Mouse (Mus musculus): Measurements from ENCODE around the gene Spi1.
"Not testable (repeated sequence)": the region's sequence is repeated elsewhere in the genome, so short reads cannot be mapped to it uniquely, and the experiment has no call there.

Gene Spi1

DNA sequence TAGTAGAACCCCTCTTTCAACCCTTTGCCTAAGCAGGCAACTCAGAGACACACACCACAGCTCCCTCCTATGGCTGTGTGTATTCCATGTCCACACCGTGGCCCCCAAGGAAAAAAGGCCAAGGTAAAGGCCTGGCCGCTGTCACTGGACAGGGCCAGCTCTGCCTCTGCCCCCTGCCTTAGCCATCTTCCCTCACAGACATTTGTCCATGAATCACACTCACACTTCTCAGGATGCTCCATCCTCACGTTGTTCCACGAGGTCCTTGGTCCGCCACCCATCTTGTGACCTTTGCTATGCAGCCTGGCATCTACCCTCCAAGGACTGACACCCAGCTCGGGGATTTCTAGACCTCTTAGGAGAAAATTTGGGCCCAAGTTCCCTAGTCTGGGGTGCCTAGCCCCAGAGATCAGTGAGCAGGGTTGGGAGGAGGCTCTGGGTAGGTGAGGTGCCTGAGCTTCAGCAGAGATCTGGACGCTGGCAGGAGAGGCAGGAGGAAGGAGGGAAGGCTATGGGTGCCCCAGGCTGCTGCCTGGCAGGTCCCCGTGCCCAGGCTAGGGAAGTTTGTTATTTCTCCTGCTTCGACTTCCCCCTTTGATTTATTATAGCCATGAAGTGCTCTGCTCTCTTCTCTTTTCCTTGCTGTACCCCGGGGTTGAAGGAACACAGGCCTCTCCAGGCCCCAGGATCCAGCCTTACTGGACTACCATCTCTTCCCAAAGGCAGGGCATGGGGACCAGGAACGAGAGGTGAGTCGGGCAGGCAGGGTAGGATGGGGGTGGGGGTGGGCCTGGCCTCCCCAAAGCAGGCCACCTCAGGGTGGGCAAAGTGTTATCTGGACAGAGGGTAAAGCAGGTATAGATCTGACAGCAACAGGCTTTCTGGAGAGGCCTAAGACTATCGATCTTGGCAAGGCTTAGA lies at the start of gene Spi1:
TSS of gene Spi1 (plus strand) at position 616 of the 921 bp plus-strand sequence.
- DNase-seq: no peak

DNA sequence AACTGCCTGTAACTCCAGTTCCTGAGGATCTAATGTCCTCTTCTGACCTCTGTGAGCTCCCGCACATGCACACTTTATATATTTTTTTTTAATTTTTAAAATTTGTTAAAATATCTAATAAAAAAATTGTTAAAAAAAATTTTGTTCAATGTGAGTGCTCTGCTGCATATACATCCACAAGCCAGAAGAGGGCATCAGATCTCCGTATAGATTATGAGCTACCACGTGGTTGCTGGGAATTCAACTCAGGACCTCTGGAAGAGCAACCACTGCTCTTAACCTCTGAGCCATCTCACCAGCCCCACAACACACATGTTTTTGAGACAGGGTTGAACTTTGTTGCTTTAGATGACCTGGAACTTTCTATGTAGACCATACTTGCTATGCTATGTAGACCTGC lies 49.2 kb upstream of the Spi1 start:
- no peak for DNase-seq

DNA sequence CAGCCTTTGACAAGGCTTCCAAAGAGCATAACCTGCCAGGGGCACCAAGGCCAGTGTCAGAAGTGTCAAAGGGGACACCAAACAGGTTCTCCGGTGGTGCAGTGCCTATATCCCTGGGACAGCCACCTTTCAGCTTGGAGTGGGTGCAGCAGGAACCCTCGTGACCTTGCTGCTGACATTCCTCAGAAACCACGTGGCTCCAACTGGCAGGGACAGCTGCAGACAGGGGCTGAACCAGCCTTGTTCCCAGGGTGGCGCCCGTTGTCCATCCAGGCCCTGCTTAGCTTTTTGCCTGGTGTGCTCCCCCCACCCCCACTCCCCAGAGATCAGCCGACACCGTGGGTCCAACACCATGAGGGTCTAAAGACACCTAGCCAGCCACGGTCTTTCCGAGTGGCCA lies 46.8 kb upstream of the Spi1 start, which contains the start of gene Rapsn:
TSS of gene Rapsn (plus strand) at position 236 of the 400 bp plus-strand sequence.
- peak; percentile 40 to 65 for DNase-seq

DNA sequence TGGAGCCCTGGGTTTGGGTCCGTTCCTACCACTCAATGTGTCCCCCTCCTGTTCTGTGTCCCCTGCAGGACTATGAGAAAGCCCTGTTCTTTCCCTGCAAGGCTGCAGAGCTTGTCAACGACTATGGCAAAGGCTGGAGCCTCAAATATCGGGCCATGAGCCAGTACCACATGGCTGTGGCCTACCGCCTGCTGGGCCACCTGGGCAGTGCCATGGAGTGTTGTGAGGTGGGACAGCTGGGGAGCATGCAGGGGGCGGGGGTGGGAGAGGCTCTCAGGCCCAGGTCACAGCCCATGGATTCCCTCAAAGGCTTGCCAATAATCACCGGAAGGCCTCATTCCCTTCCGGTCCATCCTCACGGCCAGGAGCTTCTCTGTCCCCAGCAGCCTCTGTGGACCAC lies 40.4 kb upstream of the Spi1 start:
- DNase-seq: no peak

DNA sequence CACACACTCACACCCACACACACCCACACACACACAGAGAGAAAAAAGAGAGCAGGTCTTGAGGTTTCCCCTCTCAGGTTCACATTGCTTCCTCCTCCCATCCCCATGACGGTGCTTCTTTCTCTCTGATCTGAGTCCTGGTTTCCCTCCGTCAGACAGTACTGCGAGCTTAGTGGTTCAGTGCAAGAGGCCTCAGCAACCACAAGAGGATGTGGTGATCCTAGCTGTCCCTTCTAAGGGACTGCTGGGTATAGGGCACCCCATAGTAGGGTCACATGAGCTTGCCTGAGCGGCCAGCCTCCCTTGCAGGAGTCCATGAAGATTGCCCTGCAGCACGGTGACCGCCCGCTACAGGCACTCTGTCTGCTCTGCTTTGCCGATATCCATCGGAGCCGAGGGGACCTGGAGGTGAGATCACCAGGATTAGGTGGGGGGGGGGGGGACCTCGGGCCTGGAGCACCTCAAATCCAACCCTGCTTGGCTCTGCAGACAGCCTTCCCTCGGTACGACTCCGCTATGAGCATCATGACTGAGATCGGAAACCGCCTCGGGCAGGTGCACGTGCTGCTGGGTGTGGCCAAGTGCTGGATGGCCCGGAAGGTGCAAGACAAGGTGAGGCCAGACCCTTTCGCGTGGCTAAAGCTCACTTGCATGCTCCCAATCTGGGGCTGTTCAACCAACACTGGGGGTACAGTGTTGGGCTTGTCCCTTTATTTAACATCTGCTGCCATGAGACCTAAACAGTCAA lies 39.4 kb upstream of the Spi1 start:
- DNase-seq: no peak

DNA sequence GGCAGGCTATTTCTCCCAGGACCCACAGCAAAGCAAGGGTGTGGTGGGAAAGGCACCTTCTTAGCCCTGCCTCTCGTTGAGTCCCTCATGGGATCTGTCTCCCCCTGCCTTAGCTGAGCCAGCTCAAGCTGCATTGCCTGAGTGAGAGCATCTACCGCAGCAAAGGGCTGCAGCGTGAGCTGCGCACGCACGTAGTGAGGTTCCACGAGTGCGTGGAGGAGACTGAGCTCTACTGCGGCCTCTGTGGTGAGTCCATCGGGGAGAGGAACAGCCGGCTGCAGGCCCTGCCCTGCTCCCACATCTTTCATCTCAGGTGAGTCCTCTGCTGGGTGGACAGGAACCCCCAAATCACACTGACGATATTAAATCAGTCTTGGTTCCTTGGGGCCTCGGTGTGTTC lies 37.5 kb upstream of the Spi1 start:
- DNase-seq: no peak

DNA sequence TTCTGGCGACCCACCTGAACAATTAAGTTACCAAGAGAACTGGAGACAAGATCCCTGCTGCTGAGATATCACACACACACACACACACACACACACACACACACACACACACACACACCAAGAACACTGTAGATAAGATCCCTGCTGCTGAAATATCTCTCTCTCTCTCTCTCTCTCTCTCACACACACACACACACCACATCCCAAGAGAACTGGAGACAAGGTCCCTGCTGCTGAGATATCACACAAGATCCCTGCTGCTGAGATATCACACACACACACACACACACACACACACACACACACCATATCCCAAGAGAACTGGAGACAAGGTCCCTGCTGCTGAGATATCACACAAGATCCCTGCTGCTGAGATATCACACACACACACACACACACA lies 36.4 kb upstream of the Spi1 start:
- DNase-seq: not testable (repeated sequence)

DNA sequence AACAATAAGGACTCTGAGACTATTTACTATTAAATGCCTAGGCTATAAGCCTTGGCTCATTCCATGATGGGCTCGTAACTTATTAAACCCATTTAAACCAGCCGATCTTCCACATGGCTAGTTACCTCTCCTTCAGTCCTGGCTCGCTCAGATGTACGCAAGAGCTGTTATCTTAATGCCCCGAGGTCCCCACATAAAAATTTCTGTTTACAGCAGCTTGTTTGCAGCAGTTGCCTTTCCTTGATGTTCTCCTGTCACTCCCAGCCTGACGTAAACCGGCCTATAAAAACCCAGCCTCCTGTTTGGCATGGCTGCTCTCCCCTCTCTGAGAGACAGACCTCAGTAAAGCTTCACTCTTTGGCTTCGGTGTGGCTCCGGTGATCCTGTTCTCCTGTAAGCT lies 34.8 kb upstream of the Spi1 start:
- DNase-seq: peak; percentile 29 to 63

DNA sequence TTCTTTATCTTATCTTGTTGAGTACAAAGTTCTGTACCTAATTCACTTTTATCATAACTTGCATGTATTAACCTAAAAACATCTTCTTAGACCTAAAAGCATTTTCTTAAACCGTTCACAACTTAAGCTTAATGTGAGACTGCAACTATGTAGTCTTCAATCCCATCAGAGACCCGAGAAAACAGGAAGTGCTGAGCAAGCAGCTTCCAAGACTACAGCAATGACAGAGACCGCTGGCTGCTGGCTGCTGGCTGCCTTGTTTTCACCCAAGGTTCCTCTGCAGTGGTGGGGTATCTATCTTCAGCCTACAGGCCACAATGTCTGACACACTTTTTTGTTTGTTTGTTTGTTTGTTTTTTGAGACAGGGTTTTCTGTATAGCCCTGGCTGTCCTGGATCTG lies 30.3 kb upstream of the Spi1 start:
- DNase-seq: no peak

DNA sequence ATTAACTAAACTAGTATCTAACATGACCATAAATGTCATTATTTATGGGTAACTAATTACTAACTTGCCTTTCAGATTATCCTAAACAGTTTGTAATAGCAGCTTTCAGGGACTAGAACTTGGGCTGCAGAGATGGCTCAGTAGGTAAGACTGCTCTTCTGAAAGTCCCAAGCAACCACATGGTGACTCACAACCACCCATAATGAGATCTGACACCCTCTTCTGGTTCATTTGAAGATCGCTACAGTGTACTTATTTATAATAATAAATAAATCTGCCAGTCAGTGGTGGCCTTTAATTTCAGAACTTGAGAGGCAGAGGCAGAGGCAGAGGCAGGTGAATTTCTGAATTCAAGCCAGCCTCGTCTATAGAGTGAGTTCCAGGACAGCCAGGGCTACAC lies 29.4 kb upstream of the Spi1 start:
- no peak for DNase-seq

DNA sequence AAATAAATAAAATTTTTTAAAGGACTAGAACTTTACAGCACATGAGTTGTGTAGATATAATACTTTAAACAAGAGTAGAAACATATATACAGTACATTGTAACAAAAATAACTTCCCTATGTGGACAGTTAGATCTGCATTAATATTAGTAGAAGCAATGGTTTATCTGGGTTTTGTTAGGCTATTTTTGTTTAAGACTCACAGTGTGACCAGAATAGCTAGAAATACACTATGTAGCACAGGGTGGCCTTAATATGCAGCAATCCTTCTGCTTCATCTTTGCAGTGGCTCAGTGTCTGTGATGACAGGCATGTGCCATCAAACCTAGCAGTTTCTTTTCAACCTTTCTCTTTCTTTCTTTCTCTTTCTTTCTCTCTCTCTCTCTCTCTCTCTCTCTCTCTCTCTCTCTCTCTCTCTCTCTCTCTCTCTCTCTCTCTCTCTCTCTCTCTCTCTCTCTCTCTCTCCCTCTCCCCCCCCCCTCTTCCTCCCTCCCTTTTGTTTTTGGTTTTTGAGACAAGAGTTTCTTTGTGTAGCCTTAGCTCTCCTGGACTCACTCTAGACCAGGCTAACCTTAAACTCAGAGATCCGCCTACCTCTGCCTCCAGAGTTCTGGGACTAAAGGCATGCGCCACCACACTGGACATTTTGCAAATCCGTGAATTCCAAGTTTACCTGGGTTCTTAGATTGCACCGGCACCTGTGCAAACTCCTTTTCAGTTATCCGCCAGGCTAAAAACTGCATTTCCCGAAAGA lies 28.8 kb upstream of the Spi1 start:
- no peak for DNase-seq

DNA sequence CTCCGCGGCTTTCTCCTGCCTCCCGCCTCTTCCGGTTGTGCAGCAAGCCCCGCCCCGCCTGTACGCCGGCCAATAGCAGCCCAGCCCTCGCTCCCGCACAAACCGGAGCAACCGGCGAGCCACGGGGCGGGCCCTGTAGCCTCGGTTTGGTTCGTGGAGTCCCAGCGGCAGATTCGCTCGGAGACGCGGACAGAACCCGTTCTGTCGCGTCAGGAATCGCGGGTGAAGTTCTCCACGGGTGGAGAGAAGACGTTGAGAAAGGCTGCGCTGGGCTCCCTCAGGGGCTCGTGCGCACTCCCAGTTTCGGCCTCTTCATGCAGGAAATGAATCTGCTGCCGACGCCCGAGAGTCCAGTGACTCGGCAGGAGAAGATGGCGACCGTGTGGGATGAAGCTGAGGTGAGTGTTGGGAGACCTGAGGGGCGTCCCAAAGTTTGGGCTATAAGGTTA lies 28.2 kb upstream of the Spi1 start, which contains the start of gene Psmc3:
TSS of gene Psmc3 (plus strand) at position 76 of the 449 bp plus-strand sequence.
- DNase-seq: peak; percentile 95 to 96

DNA sequence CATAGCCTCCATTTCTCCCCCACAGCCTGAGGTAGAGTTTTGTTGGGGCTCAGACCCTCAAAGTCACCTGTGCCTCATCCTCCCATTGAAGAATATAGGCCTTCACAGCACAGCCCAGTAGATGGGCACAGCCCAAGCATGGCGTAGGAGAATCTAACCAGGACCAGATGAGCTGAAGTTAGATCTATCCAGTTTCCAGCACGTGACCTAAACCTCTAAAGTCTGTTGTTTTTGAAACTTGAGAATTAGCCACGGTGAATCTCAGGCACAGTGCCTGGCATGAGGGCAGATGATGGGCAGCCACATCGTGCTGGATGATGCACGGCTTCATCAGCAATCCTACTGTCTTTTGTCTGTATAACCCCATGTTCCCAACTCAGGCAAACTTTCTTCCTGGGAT lies 23.8 kb upstream of the Spi1 start:
- DNase-seq: no peak

DNA sequence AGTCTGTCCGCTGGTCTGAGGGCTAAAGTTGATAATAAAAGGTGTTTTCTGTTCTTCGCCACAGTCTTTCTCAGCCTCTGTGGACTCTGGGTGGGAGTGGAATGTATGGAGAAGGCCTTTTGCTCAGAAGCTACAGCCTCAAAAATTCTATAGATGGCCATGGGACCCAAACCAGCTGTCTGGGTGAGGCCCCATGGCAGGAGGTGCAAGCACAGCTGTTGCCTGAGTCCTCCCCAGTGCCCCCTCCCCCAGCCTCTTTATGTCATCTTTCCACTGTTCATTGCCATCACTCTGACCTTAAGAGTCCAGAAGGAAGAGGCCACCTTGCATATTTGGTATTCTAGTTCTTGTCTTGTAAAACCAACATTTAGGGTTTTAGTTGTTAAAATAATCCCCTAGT lies 22.8 kb upstream of the Spi1 start:
- DNase-seq: no peak

DNA sequence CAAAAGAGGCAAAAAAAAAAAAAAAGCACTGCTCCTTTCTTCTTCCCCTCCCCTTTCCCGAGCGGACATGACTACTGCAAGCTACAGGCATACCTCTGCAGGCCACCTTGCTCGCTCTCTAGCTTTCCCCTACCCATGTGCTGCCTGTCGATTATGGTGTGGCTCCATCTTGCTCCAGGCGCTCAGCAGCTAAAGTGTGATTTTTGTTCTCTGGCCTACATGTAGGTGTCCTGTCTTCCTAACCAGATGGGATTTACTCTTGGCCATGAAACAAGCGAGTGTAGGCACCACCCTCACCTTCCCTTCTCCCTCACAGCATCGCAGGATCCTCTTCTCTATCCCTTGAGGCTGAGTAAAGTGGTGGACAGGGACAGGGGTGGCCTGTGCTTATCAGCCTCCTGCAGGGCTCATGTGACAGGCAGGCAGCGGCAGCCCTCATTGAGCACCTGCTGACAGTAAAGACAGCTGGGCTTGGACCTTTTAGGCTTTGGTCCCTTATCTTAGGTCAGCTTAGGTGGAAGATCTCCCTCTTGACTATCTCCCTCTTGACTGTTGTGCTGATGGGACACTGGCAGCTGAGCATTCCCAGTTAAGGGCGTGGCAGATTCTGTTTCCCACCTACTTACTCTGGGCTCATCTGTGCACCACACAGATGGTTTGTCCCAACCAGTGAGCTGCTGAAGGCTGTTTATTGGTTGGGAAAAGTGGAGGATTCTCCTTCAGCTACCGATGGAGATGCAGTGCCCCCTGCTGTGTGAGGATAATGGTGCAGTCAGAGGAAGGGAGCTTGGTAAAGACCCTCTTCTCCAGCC lies 21.4 kb upstream of the Spi1 start:
- DNase-seq: peak in 1 of 2 experiments; percentile 50

DNA sequence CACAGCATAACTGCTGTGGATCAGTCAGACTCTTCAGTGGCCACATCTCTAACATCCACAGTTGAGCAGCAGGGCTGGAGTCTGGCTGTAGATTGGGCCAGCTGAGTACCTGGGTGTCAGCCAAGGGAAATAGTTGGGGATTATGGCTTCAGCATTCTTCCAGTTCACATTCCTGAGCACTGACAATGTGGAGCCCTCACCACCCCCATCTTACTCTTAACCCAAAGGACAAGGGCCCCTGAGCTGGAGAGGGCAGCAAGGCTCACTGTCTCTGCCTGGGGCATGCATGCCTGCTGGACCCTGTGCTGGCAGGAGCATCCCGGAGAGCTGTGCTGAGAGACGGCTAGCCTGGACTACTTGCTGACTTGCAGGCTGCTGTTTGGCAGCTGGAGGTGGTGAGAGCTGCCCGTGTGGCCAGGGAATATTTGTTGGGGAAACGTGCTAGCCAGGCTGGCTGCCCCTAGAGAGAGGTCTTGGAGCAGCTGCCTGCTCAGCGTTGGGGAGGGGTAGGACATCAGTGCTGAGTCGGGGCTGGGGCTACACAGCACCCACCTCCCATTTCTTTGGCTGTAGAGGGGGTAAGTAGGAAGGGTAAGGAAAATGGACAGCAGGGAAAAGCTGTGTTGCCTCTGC lies 20.2 kb upstream of the Spi1 start:
- DNase-seq: peak; percentile 51 to 64

DNA sequence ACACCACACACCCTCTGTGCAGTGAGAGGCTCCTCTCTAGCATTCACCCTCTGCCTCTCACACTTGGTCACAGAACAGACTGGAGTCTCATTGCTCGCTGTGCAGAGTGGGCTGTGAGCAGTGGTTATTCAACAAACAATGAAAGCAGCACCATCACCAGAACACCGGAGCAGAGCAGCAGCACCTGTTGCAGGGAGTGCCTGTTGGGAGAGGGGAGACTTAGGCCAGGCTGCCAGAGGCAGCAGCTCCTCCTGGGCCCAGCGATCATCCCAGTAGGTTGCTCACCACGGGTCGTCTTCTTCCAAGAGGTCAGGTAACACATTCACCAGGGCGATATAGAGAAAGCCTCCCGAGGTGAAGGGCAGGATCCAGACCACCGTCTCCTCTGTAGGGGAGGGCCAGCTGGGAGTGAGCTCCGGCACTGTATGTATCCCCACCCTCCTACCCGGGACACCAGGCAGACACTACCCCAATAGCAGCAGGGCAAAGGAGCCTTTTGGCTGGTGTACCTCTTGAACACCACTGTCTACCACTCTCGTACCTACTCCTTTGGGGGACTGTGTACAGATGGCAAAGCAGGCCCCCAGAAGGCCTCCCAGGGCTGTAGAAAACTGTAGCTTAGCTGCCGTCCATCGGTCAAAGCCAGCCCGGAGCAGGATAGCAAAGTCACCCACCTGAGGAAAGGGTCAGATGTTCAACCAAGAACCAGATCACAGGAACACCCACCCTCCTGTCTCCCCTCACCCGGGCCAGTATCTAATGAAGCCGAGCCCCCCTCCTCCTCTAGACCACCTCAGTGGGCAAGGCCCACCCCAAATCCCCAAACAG lies 19.2 kb upstream of the Spi1 start:
- no peak for DNase-seq

DNA sequence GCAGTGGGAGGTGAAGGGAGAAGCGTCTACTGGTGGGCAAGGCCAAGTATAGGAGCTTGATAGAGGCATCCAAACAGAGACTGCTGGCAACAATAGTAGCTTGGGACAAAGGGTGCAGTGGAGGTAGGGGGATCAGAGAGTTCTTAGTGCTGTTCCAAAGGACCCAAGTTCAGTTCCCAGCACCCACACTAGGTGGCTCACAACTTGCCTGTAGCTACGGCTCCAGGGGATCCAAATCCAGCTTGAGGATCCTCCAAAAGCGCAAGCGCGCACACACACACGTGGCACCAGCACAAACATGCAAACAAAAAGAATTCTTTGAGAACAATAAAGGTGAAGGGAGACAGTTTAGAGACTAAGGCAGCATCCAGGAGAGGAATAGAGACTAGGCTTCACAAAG lies 18.0 kb upstream of the Spi1 start:
- DNase-seq: no peak

DNA sequence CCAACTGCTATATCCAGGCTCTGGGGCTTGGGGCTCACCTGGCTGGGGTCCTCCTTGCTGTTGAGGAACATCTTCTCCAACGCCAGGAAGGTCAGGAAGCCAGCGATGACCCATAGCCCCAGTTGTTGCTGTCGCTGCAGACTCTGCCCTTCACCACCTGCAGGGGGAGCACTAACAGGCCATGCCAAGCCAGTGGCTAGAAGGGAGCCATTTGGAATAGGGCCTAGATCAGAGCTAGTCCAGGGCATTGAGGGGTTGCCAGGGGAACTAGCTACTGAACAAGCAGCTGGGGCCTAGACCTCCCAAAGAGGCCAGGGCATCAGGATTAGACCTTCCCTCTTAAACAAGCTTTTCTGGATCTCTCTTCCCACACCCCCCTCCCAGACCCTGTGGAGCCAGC lies 16.6 kb upstream of the Spi1 start:
- DNase-seq: peak in 1 of 2 experiments; percentile 55

DNA sequence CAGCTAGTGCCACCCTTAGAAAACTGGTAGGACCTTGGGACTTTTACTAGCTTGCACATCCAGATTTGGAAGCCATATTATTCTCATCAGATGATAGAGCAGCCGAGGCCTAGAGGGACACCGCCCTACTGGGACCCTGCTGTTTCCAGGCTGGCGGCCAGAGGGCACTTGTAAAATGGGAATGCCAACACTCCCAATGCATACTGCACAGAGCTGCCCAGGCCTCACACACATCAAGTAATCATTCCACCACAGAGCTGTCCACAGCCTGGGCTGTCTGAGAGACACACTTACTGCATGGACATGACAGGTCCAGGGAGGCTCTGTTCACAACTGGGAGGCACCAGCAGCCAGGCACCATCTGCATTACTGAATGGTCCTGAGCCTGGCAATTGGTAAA lies 15.7 kb upstream of the Spi1 start:
- DNase-seq: no peak
